Mouse (Mus musculus): ENCODE measurements around the gene Ercc1.

GRCm38 (mm10) chr7:19308454-19309277 is 35.9 kb upstream of the Ercc1 start:
- TF ChIP-seq CTCF (IDR thresholded peaks at IDR 0.05; ENCODE audit: low read depth, low read length) (no peak), POLR2A (IDR thresholded peaks at IDR 0.05; ENCODE audit: extremely low read depth, insufficient read depth, low read length) (0 out of 2 replicates have a peak, but pooled peaks have one; percentile 18)
